Mouse (Mus musculus): ENCODE results near the gene Adamts12. TPM values are rescaled to one million over a fixed set of nuclear protein-coding genes. Genes with fewer than 3 reads are reported as not detected.

The Adamts12 gene
- polyA plus RNA-seq, 1 experiment from 2014 or later = 3.5 TPM

GRCm38 (mm10) chr15:11360888-11361287 lies 296.3 kb downstream of the Adamts12 start:
- H3K4me2 ChIP-seq (replicated peaks) = no peak overlapping the region
- no peak for ATAC-seq (ENCODE audit: low FRiP score)
- no peaks in the 10 kb centered on the region for H3K4me1 ChIP-seq
- H3K27ac ChIP-seq = no peak overlapping the region
- no peaks in the 10 kb centered on the region for H3K36me3 ChIP-seq
- H3K4me3 ChIP-seq = no peak overlapping the region
- H3K27me3 ChIP-seq = no peaks in the 10 kb centered on the region
- WGBS = 89% methylated on average over 1 of the region's 1 CpGs
- no peak overlapping the region for H3K9ac ChIP-seq
- H3K9me3 ChIP-seq (replicated peaks) = no peaks in the 10 kb centered on the region

- Histone ChIP-seq H3K36me3 (no peaks in the 10 kb centered on the region), H3K4me2 (replicated peaks) (no peak overlapping the region), H3K9me3 (replicated peaks) (no peaks in the 10 kb centered on the region), H3K4me3 (no peak overlapping the region), H3K9ac (no peak overlapping the region), H3K27me3 (no peaks in the 10 kb centered on the region), H3K4me1 (no peaks in the 10 kb centered on the region), H3K27ac (no peak overlapping the region)
- no peak for ATAC-seq (ENCODE audit: low FRiP score)
- 93% methylated on average over 5 of the region's 5 CpGs for whole genome bisulfite sequencing
These were observed 297.2 kb downstream of the Adamts12 start for GRCm38 (mm10) chr15:11361824-11362223.

- H3K27ac ChIP-seq = no peak overlapping the region
These were observed 299.5 kb downstream of the Adamts12 start for GRCm38 (mm10) chr15:11364112-11364511.

GRCm38 (mm10) chr15:11364795-11365194 lies 300.2 kb downstream of the Adamts12 start:
- Histone ChIP-seq H3K4me3 (no peak overlapping the region), H3K27ac (no peak overlapping the region), H3K27me3 (no peaks in the 10 kb centered on the region), H3K4me1 (no peaks in the 10 kb centered on the region), H3K36me3 (no peaks in the 10 kb centered on the region), H3K4me2 (replicated peaks) (no peak overlapping the region), H3K9me3 (replicated peaks) (no peaks in the 10 kb centered on the region), H3K9ac (no peak overlapping the region)
- no peak for ATAC-seq (ENCODE audit: low FRiP score)
- WGBS = 94% methylated on average over 1 of the region's 1 CpGs

More at GRCm38 (mm10) chr15:11364112-11364511, 299.5 kb downstream of the Adamts12 start:
- Histone ChIP-seq H3K4me3 (no peak overlapping the region), H3K4me2 (replicated peaks) (no peak overlapping the region), H3K27me3 (no peaks in the 10 kb centered on the region), H3K4me1 (no peaks in the 10 kb centered on the region), H3K9ac (no peak overlapping the region), H3K9me3 (replicated peaks) (no peaks in the 10 kb centered on the region), H3K36me3 (no peaks in the 10 kb centered on the region)
- ATAC-seq (ENCODE audit: low FRiP score) = peak; percentile 26; the same call in 1 of the 2 replicates
- whole genome bisulfite sequencing = 39% methylated on average over 2 of the region's 2 CpGs

- ATAC-seq (ENCODE audit: low FRiP score) = no peak
- WGBS = 94% methylated on average over 3 of the region's 3 CpGs
These were observed 305.0 kb downstream of the Adamts12 start for GRCm38 (mm10) chr15:11369572-11369971.

GRCm38 (mm10) chr15:11370477-11371085 lies 306.0 kb downstream of the Adamts12 start:
- H3K27ac ChIP-seq = no peak overlapping the region
- 90% methylated on average over 7 of the region's 7 CpGs for WGBS
- no peaks in the 10 kb centered on the region for H3K27me3 ChIP-seq
- no peaks in the 10 kb centered on the region for H3K36me3 ChIP-seq
- no peaks in the 10 kb centered on the region for H3K9me3 ChIP-seq (replicated peaks)
- no peak overlapping the region for H3K4me2 ChIP-seq (replicated peaks)
- no peak for ATAC-seq (ENCODE audit: low FRiP score)
- H3K9ac ChIP-seq = no peak overlapping the region
- H3K4me1 ChIP-seq = no peaks in the 10 kb centered on the region
- H3K4me3 ChIP-seq = no peak overlapping the region

More at GRCm38 (mm10) chr15:11369572-11369971, 305.0 kb downstream of the Adamts12 start:
- Histone ChIP-seq H3K27me3 (no peaks in the 10 kb centered on the region), H3K4me1 (no peaks in the 10 kb centered on the region), H3K27ac (no peak overlapping the region), H3K9me3 (replicated peaks) (no peaks in the 10 kb centered on the region), H3K4me2 (replicated peaks) (no peak overlapping the region), H3K4me3 (no peak overlapping the region), H3K36me3 (no peaks in the 10 kb centered on the region), H3K9ac (no peak overlapping the region)

GRCm38 (mm10) chr15:11379431-11380086 lies 315.0 kb downstream of the Adamts12 start:
- WGBS = 81% methylated on average over 8 of the region's 8 CpGs
- Histone ChIP-seq H3K27me3 (no peaks in the 10 kb centered on the region), H3K4me1 (no peaks in the 10 kb centered on the region), H3K4me3 (no peak overlapping the region), H3K27ac (no peak overlapping the region), H3K36me3 (peaks cover 9% of the 10 kb centered on the region), H3K4me2 (replicated peaks) (no peak overlapping the region), H3K9me3 (replicated peaks) (no peaks in the 10 kb centered on the region), H3K9ac (no peak overlapping the region)
- ATAC-seq (ENCODE audit: low FRiP score) = 0 out of 2 replicates have a peak, but pooled peaks have one; percentile 4

GRCm38 (mm10) chr15:11380087-11380530 lies 315.5 kb downstream of the Adamts12 start:
- Histone ChIP-seq H3K9me3 (replicated peaks) (no peaks in the 10 kb centered on the region), H3K27me3 (no peaks in the 10 kb centered on the region), H3K4me2 (replicated peaks) (no peak overlapping the region), H3K9ac (no peak overlapping the region), H3K4me3 (no peak overlapping the region), H3K27ac (no peak overlapping the region), H3K36me3 (peaks cover 15% of the 10 kb centered on the region), H3K4me1 (no peaks in the 10 kb centered on the region)
- 45% methylated on average over 8 of the region's 8 CpGs for WGBS
- ATAC-seq (ENCODE audit: low FRiP score) = peak; percentile 73; the same call in 1 of the 2 replicates

- H3K4me2 ChIP-seq (replicated peaks) = no peak overlapping the region
- H3K9me3 ChIP-seq (replicated peaks) = no peaks in the 10 kb centered on the region
- no peaks in the 10 kb centered on the region for H3K4me1 ChIP-seq
- no peaks in the 10 kb centered on the region for H3K27me3 ChIP-seq
- 82% methylated on average over 8 of the region's 8 CpGs for WGBS
- ATAC-seq (ENCODE audit: low FRiP score) = peak; percentile 38; the same call in 1 of the 2 replicates
- no peak overlapping the region for H3K27ac ChIP-seq
- H3K36me3 ChIP-seq = peaks cover 20% of the 10 kb centered on the region
- H3K9ac ChIP-seq = no peak overlapping the region
- no peak overlapping the region for H3K4me3 ChIP-seq
These were observed 316.0 kb downstream of the Adamts12 start for GRCm38 (mm10) chr15:11380616-11381015.

GRCm38 (mm10) chr15:11382585-11382984 lies 318.0 kb downstream of the Adamts12 start:
- Histone ChIP-seq H3K9ac (no peak overlapping the region), H3K36me3 (peaks cover 40% of the 10 kb centered on the region), H3K4me1 (no peaks in the 10 kb centered on the region), H3K27me3 (no peaks in the 10 kb centered on the region), H3K4me3 (no peak overlapping the region), H3K27ac (no peak overlapping the region), H3K4me2 (replicated peaks) (no peak overlapping the region), H3K9me3 (replicated peaks) (no peaks in the 10 kb centered on the region)
- 0 out of 2 replicates have a peak, but pooled peaks have one; percentile 22 for ATAC-seq (ENCODE audit: low FRiP score)
- WGBS = 86% methylated on average over 12 of the region's 12 CpGs

GRCm38 (mm10) chr15:11383796-11384195 lies 319.2 kb downstream of the Adamts12 start:
- Histone ChIP-seq H3K27ac (no peak overlapping the region), H3K9ac (no peak overlapping the region), H3K4me3 (no peak overlapping the region), H3K4me1 (no peaks in the 10 kb centered on the region), H3K9me3 (replicated peaks) (no peaks in the 10 kb centered on the region), H3K36me3 (peaks cover 52% of the 10 kb centered on the region), H3K4me2 (replicated peaks) (no peak overlapping the region), H3K27me3 (no peaks in the 10 kb centered on the region)
- ATAC-seq (ENCODE audit: low FRiP score) = no peak
- WGBS = 96% methylated on average over 21 of the region's 21 CpGs

- Histone ChIP-seq H3K27ac (no peak overlapping the region), H3K9me3 (replicated peaks) (no peaks in the 10 kb centered on the region), H3K9ac (no peak overlapping the region), H3K4me1 (peaks cover 5% of the 10 kb centered on the region), H3K27me3 (no peaks in the 10 kb centered on the region), H3K4me2 (replicated peaks) (no peak overlapping the region), H3K4me3 (no peak overlapping the region), H3K36me3 (peaks cover 76% of the 10 kb centered on the region)
- ATAC-seq (ENCODE audit: low FRiP score) = no peak
- 97% methylated on average over 16 of the region's 16 CpGs for WGBS
These were observed 328.3 kb downstream of the Adamts12 start for GRCm38 (mm10) chr15:11392903-11393302.
